Mouse (Mus musculus): ENCODE data around the gene Gripap1.

The Gripap1 gene

GRCm38 (mm10) chrX:7867141-7867540, 77.6 kb downstream of the Gripap1 start:
- DNase-seq (ENCODE audit: low read depth, low spot score), result no peak

DNA sequence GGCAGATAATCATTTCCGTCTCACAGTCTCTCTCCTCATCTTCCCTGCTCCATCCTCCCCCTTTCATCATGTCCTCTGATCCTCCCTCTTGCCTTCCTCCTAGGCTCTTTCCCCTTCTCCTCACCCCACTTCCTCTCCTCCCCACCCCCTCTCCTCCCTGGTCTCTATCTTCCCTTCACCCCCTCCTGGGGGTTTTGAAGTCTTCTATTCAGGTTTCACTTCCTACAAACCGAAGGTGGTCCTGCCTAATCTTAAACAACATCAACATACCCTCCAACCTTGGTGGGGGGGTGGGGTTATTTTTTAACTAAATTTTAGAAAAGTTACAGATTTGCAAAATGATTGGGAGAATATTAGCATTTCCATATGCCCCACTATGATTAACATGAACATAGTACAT, 78.9 kb downstream of the Gripap1 start:
- DNase-seq (ENCODE audit: low read depth, low spot score), result no peak

DNA sequence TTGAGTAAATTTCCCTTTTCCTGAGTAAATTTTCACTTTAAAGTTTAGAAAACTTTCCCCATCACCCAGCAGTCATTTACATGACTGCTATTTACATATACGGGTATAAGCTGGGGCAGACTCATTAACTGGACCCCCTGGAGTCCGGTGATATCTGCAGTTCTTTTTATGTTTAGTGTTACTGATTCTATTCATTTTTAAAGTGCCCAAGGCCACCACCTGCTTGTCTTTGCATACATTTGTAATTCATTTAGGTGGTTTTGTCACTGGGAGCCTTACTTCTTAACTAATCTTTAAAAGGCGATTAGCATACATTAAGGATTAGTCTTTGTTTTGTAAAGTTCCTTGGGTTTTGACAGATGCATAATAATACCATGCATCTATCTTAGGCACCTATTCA, 80.3 kb downstream of the Gripap1 start:
- no peak for DNase-seq (ENCODE audit: low read depth, low spot score)

All from brain, embryonic 18.5 days (tissue).